Mouse (Mus musculus): ENCODE results near the gene Hist1h2af.
"Not testable (repeated sequence)": the region's sequence is repeated elsewhere in the genome, so short reads cannot be mapped to it uniquely, and the experiment has no call there.

The Hist1h2af gene

DNA sequence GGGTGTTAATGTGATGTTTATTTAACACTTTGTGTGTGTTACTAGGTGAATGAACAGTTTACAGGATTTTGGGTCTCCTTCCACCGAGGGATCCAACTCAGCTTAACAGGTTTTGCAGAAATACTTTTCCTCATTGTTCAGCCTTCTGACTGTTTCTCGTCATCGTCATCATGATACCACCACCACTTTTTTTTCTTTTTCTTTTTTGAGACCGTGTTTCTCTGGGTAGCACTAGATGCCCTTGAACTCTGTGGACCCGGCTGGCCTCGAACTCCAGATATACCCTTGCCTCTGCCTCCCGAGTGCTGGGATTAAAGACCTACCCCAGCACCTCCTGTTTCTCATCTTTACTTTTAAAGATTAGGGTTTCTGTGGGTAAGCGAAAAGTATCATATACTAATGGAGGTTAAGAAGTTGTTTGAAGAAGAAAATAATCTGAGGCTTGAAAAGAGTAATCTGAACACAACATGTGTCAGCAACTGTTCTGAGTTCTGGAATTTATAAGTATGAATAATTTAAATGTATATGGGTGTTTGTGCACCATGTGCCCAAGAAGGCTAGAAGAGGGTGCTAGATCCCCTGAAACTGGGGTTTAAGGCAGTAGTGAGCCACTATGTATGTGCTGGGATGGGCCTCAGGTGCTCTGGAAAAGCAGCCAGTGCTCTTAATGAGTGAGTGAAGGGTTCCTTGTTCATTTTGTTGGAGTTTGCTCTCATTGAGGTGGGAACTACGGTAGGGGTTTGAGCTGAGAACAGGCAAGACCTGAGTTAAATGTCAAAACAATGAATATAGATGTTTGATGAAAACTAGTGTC lies 1.2 kb upstream of the Hist1h2af start:
- intact Hi-C loops (cut with DNase I) = no loop called here

DNA sequence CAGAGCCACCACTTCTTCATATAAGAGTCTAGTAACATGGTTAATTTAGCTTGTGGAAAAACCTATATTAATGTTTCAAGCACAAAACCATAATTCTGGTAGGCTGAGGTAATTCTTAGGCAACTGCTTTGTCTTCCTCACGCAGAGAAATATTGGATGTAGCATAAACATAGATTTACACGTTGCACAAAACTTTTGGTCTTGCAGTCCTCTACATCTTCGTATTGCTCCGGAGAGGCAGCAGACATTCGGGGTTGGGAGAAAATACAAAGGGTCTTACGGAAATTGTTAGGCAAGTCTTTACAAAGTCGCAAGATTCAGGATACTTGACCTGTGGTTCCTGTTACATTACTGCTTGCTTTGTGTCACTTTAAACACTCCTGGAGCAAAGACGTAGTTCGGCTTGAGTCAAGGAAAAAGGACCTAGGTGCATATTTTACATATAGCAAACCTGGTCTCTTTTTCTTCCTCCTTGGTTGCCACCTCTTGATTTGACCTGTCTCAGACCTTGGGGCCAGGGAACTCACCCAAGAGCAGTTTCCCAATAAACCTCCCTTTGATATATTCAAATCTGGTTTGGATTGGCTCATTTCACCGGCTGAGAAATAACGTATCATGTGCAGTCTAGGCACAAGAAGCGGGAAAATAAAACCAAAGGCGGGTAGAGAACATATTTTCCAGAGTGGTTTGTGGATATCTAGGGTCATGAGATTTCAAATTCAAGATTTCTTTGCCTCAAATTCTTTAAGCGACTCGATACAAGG lies 844 bp downstream of the Hist1h2af start:
- intact Hi-C loops (cut with DNase I) = no loop called here

DNA sequence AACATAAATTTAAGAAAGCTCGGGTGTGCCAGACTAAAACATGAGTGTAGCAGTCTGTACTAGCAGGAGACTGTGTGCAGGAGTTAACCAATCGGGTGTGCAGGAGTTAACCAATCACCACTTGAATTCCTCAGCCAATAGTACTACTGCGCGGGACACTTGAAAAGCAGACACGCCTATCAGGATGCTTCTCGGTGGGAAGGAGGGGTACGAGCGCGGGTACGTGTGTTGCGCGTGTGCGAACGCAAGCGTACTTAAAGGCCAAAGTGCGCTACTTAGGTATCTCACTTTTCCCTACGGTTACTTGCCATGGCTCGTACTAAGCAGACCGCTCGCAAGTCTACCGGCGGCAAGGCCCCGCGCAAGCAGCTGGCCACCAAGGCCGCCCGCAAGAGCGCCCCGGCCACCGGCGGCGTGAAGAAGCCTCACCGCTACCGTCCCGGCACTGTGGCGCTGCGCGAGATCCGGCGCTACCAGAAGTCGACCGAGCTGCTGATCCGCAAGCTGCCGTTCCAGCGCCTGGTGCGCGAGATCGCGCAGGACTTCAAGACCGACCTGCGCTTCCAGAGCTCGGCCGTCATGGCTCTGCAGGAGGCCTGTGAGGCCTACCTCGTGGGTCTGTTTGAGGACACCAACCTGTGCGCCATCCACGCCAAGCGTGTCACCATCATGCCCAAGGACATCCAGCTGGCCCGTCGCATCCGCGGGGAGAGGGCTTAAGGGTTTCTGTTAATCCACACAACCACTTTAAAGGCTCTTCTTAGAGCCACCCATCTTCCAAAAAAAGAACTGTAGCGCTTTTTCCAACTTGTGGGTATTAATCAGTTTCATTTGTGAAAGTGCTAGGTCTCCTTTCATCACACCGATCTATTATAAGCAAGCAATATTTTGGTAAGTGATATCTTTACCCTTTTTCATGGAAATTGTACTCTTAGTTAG lies 1.7 kb downstream of the Hist1h2af start, which contains the start of gene Hist1h3g:
Gene Hist1h3g (plus strand): TSS at position 286 of the 939 bp plus-strand sequence.
- intact Hi-C loops (cut with DNase I) = not testable (repeated sequence)

DNA sequence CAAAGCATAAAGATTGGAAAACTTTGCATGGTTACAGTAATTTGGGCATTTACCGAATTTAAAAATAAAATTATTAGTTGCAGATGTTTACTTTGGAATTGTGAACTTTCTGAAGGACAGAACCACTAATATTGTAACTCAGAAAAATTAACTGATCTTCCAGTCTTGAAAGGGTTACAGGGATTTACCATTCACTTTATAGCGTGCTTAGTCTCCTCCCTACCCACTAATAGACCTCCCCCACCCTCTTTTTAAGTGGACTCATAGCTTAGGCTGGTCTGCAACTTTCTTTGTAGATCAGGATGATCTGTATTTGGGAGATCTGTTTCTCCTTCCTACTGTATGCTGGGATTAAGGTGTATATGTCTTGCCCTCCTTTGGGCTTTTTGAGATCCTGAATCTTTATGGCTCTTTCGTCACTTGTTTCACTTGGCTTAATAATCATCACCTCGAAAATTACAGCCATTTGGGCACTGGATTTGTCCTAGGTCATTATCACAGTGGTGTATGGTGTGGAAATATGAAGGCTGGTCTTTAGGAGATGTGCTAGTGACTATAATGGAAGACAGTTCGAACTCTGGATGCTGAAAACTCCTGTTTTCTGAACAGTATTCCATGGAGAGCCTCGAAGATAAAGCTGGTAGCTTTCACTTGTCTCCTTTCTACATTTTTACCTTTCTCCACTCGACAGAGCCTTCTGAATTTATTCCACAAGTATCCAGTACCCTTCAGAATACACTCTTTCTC lies 2.5 kb downstream of the Hist1h2af start:
- intact Hi-C loops (cut with DNase I) = no loop called here

- intact Hi-C loops (cut with DNase I) = no loop called here
Observed at GRCm38 (mm10) chr13:23537006-23537710, 3.5 kb downstream of the Hist1h2af start.

- intact Hi-C loops (cut with DNase I) = no loop called here
Observed at GRCm38 (mm10) chr13:23538249-23538648, 4.5 kb downstream of the Hist1h2af start.

DNA sequence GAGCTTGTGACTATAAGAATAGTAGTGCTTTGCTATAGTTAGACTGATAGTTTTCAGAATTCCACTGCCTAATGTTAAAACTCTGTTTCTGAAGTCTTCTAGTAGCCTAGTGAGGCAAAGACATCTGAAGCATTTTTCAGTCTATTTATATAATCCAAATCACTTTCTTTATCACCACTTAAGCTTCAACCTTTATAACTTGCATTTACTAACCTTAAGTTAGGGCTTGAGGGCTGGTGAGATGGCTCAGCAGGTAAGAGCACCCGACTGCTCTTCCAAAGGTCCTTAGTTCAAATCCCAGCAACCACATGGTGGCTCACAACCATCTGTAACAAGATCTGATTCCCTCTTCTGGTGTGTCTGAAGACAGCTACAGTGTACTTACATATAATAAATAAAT lies 6.1 kb downstream of the Hist1h2af start:
- intact Hi-C loops (cut with DNase I) = not testable (repeated sequence)

DNA sequence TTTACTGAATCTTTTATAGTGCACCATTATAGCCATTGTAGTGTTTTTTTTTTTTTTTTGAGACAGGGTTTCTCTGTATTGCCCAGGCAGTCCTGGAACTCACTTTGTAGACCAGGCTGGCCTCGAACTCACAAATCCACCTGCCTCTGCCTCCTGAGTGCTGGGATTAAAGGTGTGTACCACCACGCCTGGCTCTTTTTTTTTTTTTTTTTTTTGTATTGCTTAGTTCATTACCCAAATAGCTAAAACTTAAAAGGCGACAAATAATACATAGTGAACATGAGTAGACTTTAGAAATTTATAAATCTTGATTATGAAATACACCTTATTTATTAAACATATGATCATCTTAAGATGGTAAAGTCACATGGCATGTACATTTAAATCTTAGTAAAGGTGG lies 7.8 kb downstream of the Hist1h2af start:
- intact Hi-C loops (cut with DNase I) = no loop called here

DNA sequence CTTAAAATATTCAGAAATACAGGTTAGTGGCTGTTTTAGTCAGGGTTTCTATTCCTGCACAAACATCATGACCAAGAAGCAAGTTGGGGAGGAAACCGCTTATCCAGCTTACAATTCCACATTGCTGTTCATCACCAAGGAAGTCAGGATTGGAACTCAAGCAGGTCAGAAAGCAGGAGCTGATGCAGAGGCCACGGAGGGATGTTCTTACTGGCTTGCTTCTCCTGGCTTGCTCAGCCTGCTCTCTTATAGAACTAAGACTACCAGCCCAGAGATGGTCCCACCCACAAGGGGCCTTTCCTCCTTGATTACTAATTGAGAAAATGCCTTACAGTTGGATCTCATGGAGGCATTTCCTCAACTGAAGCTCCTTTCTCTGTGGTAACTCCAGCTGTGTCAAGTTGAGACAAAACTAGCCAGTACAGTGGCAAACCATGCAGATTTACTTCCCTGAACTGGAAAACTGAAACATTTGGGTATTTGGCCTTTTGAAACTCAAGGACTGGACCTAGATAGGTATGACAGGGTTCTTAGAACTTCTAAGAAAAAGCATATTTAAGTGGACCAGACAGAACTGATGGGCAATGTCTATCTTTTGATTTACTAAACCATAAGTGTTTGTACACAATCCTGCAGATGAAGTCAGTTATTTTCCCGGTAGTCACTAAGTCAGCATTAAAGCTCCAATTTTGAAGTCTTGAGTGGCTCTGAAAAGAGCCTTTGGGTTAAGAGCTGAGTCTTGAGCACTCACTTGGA lies 8.7 kb downstream of the Hist1h2af start:
- intact Hi-C loops (cut with DNase I) = not testable (repeated sequence)

GRCm38 (mm10) chr13:23542999-23543607 lies 9.4 kb downstream of the Hist1h2af start, which contains the start of gene Hist1h2bh:
Hist1h2bh (minus strand) TSS chr13:23543392.
- intact Hi-C loops (cut with DNase I) = not testable (repeated sequence)

GRCm38 (mm10) chr13:23543965-23544786 lies 10.5 kb downstream of the Hist1h2af start, which contains the start of gene Hist1h3f:
Hist1h3f (plus strand) TSS chr13:23544052.
- intact Hi-C loops (cut with DNase I) = no loop called here

DNA sequence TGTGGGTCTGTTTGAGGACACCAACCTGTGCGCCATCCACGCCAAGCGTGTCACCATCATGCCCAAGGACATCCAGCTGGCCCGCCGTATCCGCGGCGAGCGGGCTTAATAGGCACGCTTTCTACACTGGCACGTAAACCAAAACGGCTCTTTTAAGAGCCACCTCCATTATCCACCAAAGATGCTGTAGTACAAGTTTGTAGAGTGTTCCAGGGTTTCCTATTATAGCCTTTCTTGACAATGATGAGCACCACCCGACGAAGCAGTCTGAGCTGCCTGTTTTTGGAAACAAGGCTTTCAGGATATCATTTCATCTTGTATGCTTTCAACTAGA lies 11.0 kb downstream of the Hist1h2af start:
- intact Hi-C loops (cut with DNase I) = not testable (repeated sequence)

GRCm38 (mm10) chr13:23546694-23547093 lies 13.0 kb downstream of the Hist1h2af start:
- intact Hi-C loops (cut with DNase I) = no loop called here

GRCm38 (mm10) chr13:23550761-23551145 lies 17.0 kb downstream of the Hist1h2af start:
- intact Hi-C loops (cut with DNase I) = no loop called here

DNA sequence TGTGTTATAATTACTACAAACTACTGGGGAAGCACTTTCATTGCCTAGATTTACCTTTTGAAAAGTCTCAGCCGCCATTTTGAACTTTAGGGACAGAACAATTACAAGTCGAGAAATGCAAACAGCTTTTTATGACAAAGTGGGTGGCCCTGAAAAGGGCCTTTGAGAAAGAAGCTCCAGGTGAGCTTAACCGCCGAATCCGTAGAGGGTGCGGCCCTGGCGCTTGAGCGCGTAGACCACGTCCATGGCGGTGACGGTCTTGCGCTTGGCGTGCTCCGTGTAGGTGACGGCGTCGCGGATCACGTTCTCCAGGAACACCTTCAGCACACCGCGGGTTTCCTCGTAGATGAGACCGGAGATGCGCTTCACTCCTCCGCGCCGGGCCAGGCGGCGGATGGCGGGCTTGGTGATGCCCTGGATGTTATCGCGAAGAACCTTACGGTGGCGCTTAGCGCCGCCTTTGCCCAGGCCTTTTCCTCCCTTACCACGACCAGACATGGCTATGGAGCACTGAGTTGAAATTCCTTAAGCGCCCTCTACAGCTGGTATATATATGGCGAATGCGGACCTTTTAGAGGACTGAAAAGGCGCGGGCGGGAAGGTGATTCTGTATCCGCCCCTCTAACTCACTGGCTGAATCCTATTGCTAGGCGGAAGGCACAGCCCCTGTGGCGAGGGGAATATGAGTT lies 17.6 kb downstream of the Hist1h2af start, which contains the start of gene Hist1h4f:
Gene Hist1h4f (minus strand): TSS at position 503 of the 689 bp plus-strand sequence.
- intact Hi-C loops (cut with DNase I) = not testable (repeated sequence)

GRCm38 (mm10) chr13:23551931-23552914 lies 18.5 kb downstream of the Hist1h2af start:
- intact Hi-C loops (cut with DNase I) = no loop called here

Data from adrenal gland (tissue).